Mouse (Mus musculus) MEL (cell line): ENCODE results near the gene Trappc2.

ENCODE experiments used
- CTCF ChIP-seq, 3 experiments: IDR thresholded peaks in 2 of 3; conservative IDR thresholded peaks in 1 of 3; 2 replicates each; pipeline ENCODE4 v1.5.1; 2011 to 2012; ENCODE audit warnings: low read length in 3 of 3, low read depth in 2 of 3, mild to moderate bottlenecking in 2 of 3, improper control_type of control experiment in 1 of 3, inconsistent platforms in 1 of 3, mixed read lengths in 1 of 3, moderate library complexity in 1 of 3; ENCODE audit not compliant: control insufficient read depth in 1 of 3, insufficient read depth in 1 of 3, poor library complexity in 1 of 3, severe bottlenecking in 1 of 3
- GATA1 ChIP-seq: IDR thresholded peaks from 2 replicates; pipeline ENCODE4 v1.6.1; 2011; ENCODE audit warnings: low read depth, low read length, improper control_type of control experiment
- HCFC1 ChIP-seq: IDR thresholded peaks from 2 replicates; pipeline ENCODE4 v1.6.1; 2012; ENCODE audit warnings: low read depth, mild to moderate bottlenecking, inconsistent platforms, low read length, improper control_type of control experiment, moderate library complexity
- SIN3A ChIP-seq: IDR thresholded peaks from 2 replicates; pipeline ENCODE4 v1.6.1; 2012; ENCODE audit warnings: low read length, improper control_type of control experiment, inconsistent platforms
- TAL1 ChIP-seq: IDR thresholded peaks from 2 replicates; pipeline ENCODE4 v1.6.1; 2012; ENCODE audit warnings: mild to moderate bottlenecking, inconsistent platforms, low read length, moderate library complexity, mixed read lengths

DNA sequence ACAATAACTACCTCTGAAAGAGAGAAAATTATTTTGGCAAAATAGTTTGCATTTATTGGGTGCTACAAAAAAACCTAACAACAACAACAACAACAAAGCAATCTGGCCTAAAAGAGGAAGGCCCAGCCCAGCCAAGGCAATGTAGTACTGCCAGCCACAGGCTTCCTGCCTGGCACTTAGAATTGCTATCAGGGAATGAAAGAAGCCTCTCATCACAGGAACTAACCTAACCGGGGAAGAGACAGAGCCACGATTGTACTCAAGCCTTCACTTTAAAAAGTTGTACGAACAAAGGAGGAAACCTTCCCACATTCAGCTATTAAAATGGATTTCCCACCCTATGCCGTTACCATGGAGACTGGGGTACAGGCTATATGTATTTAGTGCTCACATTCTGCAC, 57.4 kb downstream of the Trappc2 start:
- TF ChIP-seq CTCF (IDR thresholded peaks at IDR 0.05 in 2 of 3, conservative IDR thresholded peaks at IDR 0.05 in 1 of 3; ENCODE audit: control insufficient read depth in 1 of 3, insufficient read depth in 1 of 3, low read depth in 2 of 3, low read length in 3 of 3, poor library complexity in 1 of 3, severe bottlenecking in 1 of 3) (no peak), GATA1 (no peak), TAL1 (no peak), SIN3A (no peak), HCFC1 (no peak)
